Mouse (Mus musculus) urinary bladder, adult 2 months (tissue): ENCODE data around the gene Nup107. TPM values are rescaled to one million over a fixed set of nuclear protein-coding genes. Genes with fewer than 3 reads are reported as not detected.

Experiments used
- DNase-seq: peaks from one replicate; pipeline ENCODE4 v3.0.0; 2022; ENCODE audit warnings: low spot score
- polyA plus RNA-seq: library from polyadenylated mRNA; depleted of rRNA; stranded (reverse); fragments of >200 nt; gene quantifications from 2 replicates; pipeline ENCODE4 v1.2.3, GENCODE M21; 2012

Gene Nup107
- polyA plus RNA-seq, 1 experiment, result 17.5 TPM

GRCm38 (mm10) chr10:117777501-117778327 is 14.8 kb downstream of the Nup107 start:
- DNase-seq, result no peak

GRCm38 (mm10) chr10:117777103-117777470 is 15.4 kb downstream of the Nup107 start:
- no peak for DNase-seq

GRCm38 (mm10) chr10:117776281-117777102 is 16.0 kb downstream of the Nup107 start:
- no peak for DNase-seq

GRCm38 (mm10) chr10:117775401-117776144 is 16.9 kb downstream of the Nup107 start:
- no peak for DNase-seq

- DNase-seq, result no peak
These were observed 17.7 kb downstream of the Nup107 start for GRCm38 (mm10) chr10:117774817-117775120.

- no peak for DNase-seq
These were observed 18.3 kb downstream of the Nup107 start for GRCm38 (mm10) chr10:117774011-117774816.

GRCm38 (mm10) chr10:117773106-117773720 is 19.3 kb downstream of the Nup107 start:
- no peak for DNase-seq

GRCm38 (mm10) chr10:117772364-117773105 is 20.0 kb downstream of the Nup107 start:
- no peak for DNase-seq

GRCm38 (mm10) chr10:117771131-117771510 is 21.4 kb downstream of the Nup107 start:
- no peak for DNase-seq

GRCm38 (mm10) chr10:117770286-117771130 is 22.0 kb downstream of the Nup107 start:
- DNase-seq, result no peak

- no peak for DNase-seq
These were observed 22.8 kb downstream of the Nup107 start for GRCm38 (mm10) chr10:117769541-117770285.

GRCm38 (mm10) chr10:117768141-117768440 is 24.4 kb downstream of the Nup107 start:
- DNase-seq, result no peak

- no peak for DNase-seq
These were observed 25.0 kb downstream of the Nup107 start for GRCm38 (mm10) chr10:117767286-117768140.

GRCm38 (mm10) chr10:117766896-117767160 is 25.7 kb downstream of the Nup107 start:
- no peak for DNase-seq

- DNase-seq, result no peak
These were observed 26.2 kb downstream of the Nup107 start for GRCm38 (mm10) chr10:117766111-117766895.

- no peak for DNase-seq
These were observed 27.2 kb downstream of the Nup107 start for GRCm38 (mm10) chr10:117765116-117765894.

- DNase-seq, result no peak
These were observed 27.9 kb downstream of the Nup107 start for GRCm38 (mm10) chr10:117764598-117764997.
